8 mouse cellular contexts compared by ENCODE assay signal in the genomic region with DNA sequence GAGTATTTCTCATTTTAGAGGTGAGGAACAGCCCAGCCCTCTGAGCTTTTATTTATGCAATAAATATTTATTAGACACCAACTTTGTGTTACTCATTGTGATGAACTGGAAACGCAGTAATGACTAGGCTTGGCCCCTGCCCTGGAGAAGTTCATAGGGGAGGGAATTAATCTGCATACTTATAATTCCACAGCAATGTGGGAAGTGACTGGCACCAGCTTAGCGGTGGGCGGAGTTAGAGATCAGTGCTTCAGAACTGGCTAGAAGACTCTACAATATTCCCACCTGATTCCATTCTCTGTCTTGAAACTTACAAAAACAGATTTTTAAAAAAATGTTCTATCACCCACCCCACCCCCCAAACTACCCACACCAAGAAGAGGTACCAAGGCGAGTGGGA. TPM values are rescaled to one million over a fixed set of nuclear protein-coding genes. Genes with fewer than 3 reads are reported as not detected.
DNase-seq lines count a peak whose midpoint lies in the region; ATAC-seq and TF ChIP-seq lines count a peak whose summit lies in the region.

No protein-coding gene starts in this region.

- no peak for DNase-seq in hindbrain, postnatal 0 days (ENCODE audit: low spot score)
- no peak for DNase-seq in Patski (ENCODE audit: low read depth, low spot score)
- DNase-seq in gastrocnemius, adult 8-10 months (ENCODE audit: low spot score in 2 of 2), result peak; percentile 25 to 59
- peak; percentile 42 for DNase-seq in kidney, postnatal 0 days (ENCODE audit: low spot score)
- DNase-seq in adrenal gland, adult 8-10 months, result no peak
- DNase-seq in cerebellum, postnatal 36 days, result no peak

- peaks cover 14% of the 10 kb centered on the region for H3K4me1 ChIP-seq in hindbrain, postnatal 0 days (ENCODE audit: insufficient read depth, low read length)
- H3K4me1 ChIP-seq in hindbrain, embryonic 16.5 days (ENCODE audit: control insufficient read depth, insufficient read depth, low read depth, low read length), result peaks cover 8% of the 10 kb centered on the region
- no peaks in the 10 kb centered on the region for H3K4me1 ChIP-seq in kidney, postnatal 0 days (replicated peaks; ENCODE audit: insufficient read depth, low read length)
- no peaks in the 10 kb centered on the region for H3K4me1 ChIP-seq in midbrain, embryonic 16.5 days (ENCODE audit: control insufficient read depth, insufficient read depth, low read length)

- POLR2A ChIA-PET in Patski (lab: Charles Lee), result no interaction called here

- H3K27me3 ChIP-seq in hindbrain, postnatal 0 days (ENCODE audit: insufficient read depth, low read length), result no peaks in the 10 kb centered on the region
- no peaks in the 10 kb centered on the region for H3K27me3 ChIP-seq in hindbrain, embryonic 16.5 days (replicated peaks; ENCODE audit: control insufficient read depth, insufficient read depth, low read length)
- no peaks in the 10 kb centered on the region for H3K27me3 ChIP-seq in Patski
- no peaks in the 10 kb centered on the region for H3K27me3 ChIP-seq in kidney, postnatal 0 days (ENCODE audit: insufficient read depth, low read length)
- no peaks in the 10 kb centered on the region for H3K27me3 ChIP-seq in midbrain, embryonic 16.5 days (ENCODE audit: control insufficient read depth, insufficient read depth, low read depth, low read length)

- H3K27ac ChIP-seq in hindbrain, postnatal 0 days, result peak overlapping the region; percentile 70; the same call in 1 of the 2 replicates
- no peak overlapping the region; the same call in none of the 2 replicates for H3K27ac ChIP-seq in hindbrain, embryonic 16.5 days (ENCODE audit: low read depth, low read length)
- no peak overlapping the region for H3K27ac ChIP-seq in kidney, postnatal 0 days
- H3K27ac ChIP-seq in midbrain, embryonic 16.5 days (ENCODE audit: low read length), result peak overlapping the region; percentile 43; the same call in 1 of the 2 replicates

- in situ Hi-C loops in Patski (cut with MboI; ENCODE audit: low pct_unique_long_range_greater_than_20kb), result no loop called here

- H3K4me2 ChIP-seq in hindbrain, postnatal 0 days (ENCODE audit: low read depth, low read length), result peak overlapping the region; percentile 17
- H3K4me2 ChIP-seq in hindbrain, embryonic 16.5 days (ENCODE audit: low read length), result no peak overlapping the region
- no peak overlapping the region for H3K4me2 ChIP-seq in kidney, postnatal 0 days (ENCODE audit: low read length)
- H3K4me2 ChIP-seq in midbrain, embryonic 16.5 days (ENCODE audit: low read length), result no peak overlapping the region

- H3K9ac ChIP-seq in hindbrain, postnatal 0 days (replicated peaks; ENCODE audit: low read length), result no peak overlapping the region
- H3K9ac ChIP-seq in hindbrain, embryonic 16.5 days (ENCODE audit: low read depth, low read length), result no peak overlapping the region
- H3K9ac ChIP-seq in kidney, postnatal 0 days (ENCODE audit: low read depth, low read length), result no peak overlapping the region
- no peak overlapping the region for H3K9ac ChIP-seq in midbrain, embryonic 16.5 days (ENCODE audit: low read depth, low read length)

- H3K36me3 ChIP-seq in hindbrain, postnatal 0 days (ENCODE audit: insufficient read depth, low read length), result no peaks in the 10 kb centered on the region
- no peaks in the 10 kb centered on the region for H3K36me3 ChIP-seq in hindbrain, embryonic 16.5 days (ENCODE audit: control insufficient read depth, insufficient read depth, low read length)
- no peaks in the 10 kb centered on the region for H3K36me3 ChIP-seq in kidney, postnatal 0 days (ENCODE audit: insufficient read depth, low read length)
- H3K36me3 ChIP-seq in midbrain, embryonic 16.5 days (ENCODE audit: control insufficient read depth, insufficient read depth, low read length), result no peaks in the 10 kb centered on the region

- no peak overlapping the region for H3K4me3 ChIP-seq in hindbrain, postnatal 0 days (ENCODE audit: low read length)
- H3K4me3 ChIP-seq in hindbrain, embryonic 16.5 days (ENCODE audit: low read length), result no peak overlapping the region
- no peak overlapping the region for H3K4me3 ChIP-seq in kidney, postnatal 0 days (replicated peaks; ENCODE audit: low read depth, low read length)
- no peak overlapping the region for H3K4me3 ChIP-seq in midbrain, embryonic 16.5 days (ENCODE audit: low read depth, low read length)

- 62% methylated on average over 4 of the region's 4 CpGs for WGBS in hindbrain, postnatal 0 days
- 73% methylated on average over 4 of the region's 4 CpGs for WGBS in hindbrain, embryonic 16.5 days
- 70% methylated on average over 4 of the region's 4 CpGs for WGBS in kidney, postnatal 0 days
- 66% methylated on average over 4 of the region's 4 CpGs for WGBS in midbrain, embryonic 16.5 days

- CTCF ChIA-PET in Patski (lab: Charles Lee), result interaction anchor here (0.6 to 2.2 kb wide), 4 partner anchors 11 to 28 kb away, joined by 3 to 8 read pairs (median 4); no protein-coding TSS in a partner anchor

- H3K9me3 ChIP-seq in hindbrain, postnatal 0 days (ENCODE audit: low read length), result no peaks in the 10 kb centered on the region
- no peaks in the 10 kb centered on the region for H3K9me3 ChIP-seq in hindbrain, embryonic 16.5 days (ENCODE audit: control insufficient read depth, low read length)
- no peaks in the 10 kb centered on the region for H3K9me3 ChIP-seq in kidney, postnatal 0 days (replicated peaks; ENCODE audit: low read length)
- no peaks in the 10 kb centered on the region for H3K9me3 ChIP-seq in midbrain, embryonic 16.5 days (replicated peaks; ENCODE audit: control insufficient read depth, low read length, poor library complexity, severe bottlenecking)

- ATAC-seq in hindbrain, postnatal 0 days, result no peak
- ATAC-seq in hindbrain, embryonic 16.5 days, result no peak
- peak; percentile 65 for ATAC-seq in Patski
- no peak for ATAC-seq in kidney, postnatal 0 days (replicated peaks; ENCODE audit: low FRiP score, low read depth)
- peak; percentile 54; the same call in 1 of the 2 replicates for ATAC-seq in midbrain, embryonic 16.5 days

- no peak for TF ChIP-seq CTCF in hindbrain, postnatal 0 days (IDR thresholded peaks at IDR 0.05; ENCODE audit: low read depth)
- no peak for TF ChIP-seq CTCF in Patski (IDR thresholded peaks at IDR 0.05)
- no peak for TF ChIP-seq CTCF in kidney, postnatal 0 days (IDR thresholded peaks at IDR 0.05; ENCODE audit: low read depth)

RNA-seq across cellular contexts. Expression of gene Ssr3, which starts 49.8 kb away (rescaled TPM):
- 127 and 136 TPM in 2 replicates for total RNA-seq in hindbrain, postnatal 0 days (2014; rRNA removed)
- polyA plus RNA-seq in hindbrain, postnatal 0 days (2015; fragmentation: Nextera tagmentation; extraction: Ambion mirVana), result 154 and 160 TPM in 2 replicates
- polyA plus RNA-seq in hindbrain, embryonic 16.5 days (2015; fragmentation: Nextera tagmentation; extraction: Ambion mirVana), result 171 and 180 TPM in 2 replicates
- 475 TPM for polyA plus RNA-seq in Patski (2021)
- total RNA-seq in gastrocnemius, adult 8-10 months (2022), result 100 to 1,000 TPM; 146 to 229 (median 164) TPM
- polyA plus RNA-seq in kidney, postnatal 0 days (2015; fragmentation: Nextera tagmentation; extraction: Ambion mirVana), result 255 and 275 TPM in 2 replicates
- polyA plus RNA-seq in midbrain, embryonic 16.5 days (2015; fragmentation: Nextera tagmentation; extraction: Ambion mirVana), result 170 and 172 TPM in 2 replicates
- total RNA-seq in adrenal gland, adult 8-10 months (2022), result 100 to 1,000 TPM; 185 to 212 (median 197) TPM

Comparison
In these comparisons a context has a peak if more than half of its experiments do, and no peak if none do; other contexts are left out.
1. H3K27ac ChIP-seq: peak in hindbrain, postnatal 0 days (single experiment) and midbrain, embryonic 16.5 days (single experiment); none in hindbrain, embryonic 16.5 days (single experiment) and kidney, postnatal 0 days (single experiment).
2. ATAC-seq: peak in Patski (single experiment) and midbrain, embryonic 16.5 days (single experiment); none in hindbrain, postnatal 0 days (single experiment), hindbrain, embryonic 16.5 days (single experiment) and kidney, postnatal 0 days (single experiment).
3. DNase-seq: peak in gastrocnemius, adult 8-10 months (2 of 2) and kidney, postnatal 0 days (single experiment); none in hindbrain, postnatal 0 days (single experiment), Patski (single experiment), adrenal gland, adult 8-10 months (single experiment) and cerebellum, postnatal 36 days (0 of 2).